Mouse (Mus musculus): ENCODE measurements at regions not wholly inside any gene's neighbourhood (a gene's known extent, or its start where the extent isn't known, plus 50 kb on each side); places are given as distances from the start of the nearest gene placed in this dataset.

DNA sequence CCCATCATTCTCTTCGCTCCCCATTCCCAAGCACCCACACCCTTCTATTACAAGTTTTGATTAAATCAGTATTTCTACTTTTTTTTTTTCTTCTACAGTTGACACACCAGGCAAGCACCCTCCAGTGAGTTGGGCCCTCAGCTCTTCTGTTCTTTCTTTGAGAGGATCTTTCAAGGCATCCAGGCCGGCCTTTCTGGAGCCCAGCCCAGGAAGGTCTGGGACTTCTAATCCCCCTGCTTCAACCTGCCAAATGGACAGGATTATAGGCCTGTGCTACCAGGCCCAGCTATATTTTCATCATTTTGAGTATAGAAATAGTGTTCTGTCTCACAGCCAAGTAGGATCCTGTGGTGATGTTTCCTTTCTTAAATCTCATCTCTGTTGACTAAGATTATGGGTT lies 94.0 kb upstream of the Nebl start:
- ChIA-PET CTCF (no interaction called here), POLR2A (no interaction called here)
- no peak for TF ChIP-seq CTCF (IDR thresholded peaks at IDR 0.05)

GRCm38 (mm10) chr2:17824176-17824575 lies 92.9 kb upstream of the Nebl start:
- DNase-seq (ENCODE audit: low read depth, low spot score) (no peak), ATAC-seq (no peak)
- H3K27me3 ChIP-seq, result no peaks in the 10 kb centered on the region
- TF ChIP-seq CTCF (IDR thresholded peaks at IDR 0.05), result no peak
- in situ Hi-C loops (cut with MboI; ENCODE audit: low pct_unique_long_range_greater_than_20kb), result no loop called here
- ChIA-PET CTCF (no interaction called here), POLR2A (no interaction called here)

More for the DNA sequence above, 94.0 kb upstream of the Nebl start:
- in situ Hi-C loops (cut with MboI; ENCODE audit: low pct_unique_long_range_greater_than_20kb), result no loop called here
- no peak for ATAC-seq
- no peak for DNase-seq (ENCODE audit: low read depth, low spot score)
- H3K27me3 ChIP-seq, result no peaks in the 10 kb centered on the region

DNA sequence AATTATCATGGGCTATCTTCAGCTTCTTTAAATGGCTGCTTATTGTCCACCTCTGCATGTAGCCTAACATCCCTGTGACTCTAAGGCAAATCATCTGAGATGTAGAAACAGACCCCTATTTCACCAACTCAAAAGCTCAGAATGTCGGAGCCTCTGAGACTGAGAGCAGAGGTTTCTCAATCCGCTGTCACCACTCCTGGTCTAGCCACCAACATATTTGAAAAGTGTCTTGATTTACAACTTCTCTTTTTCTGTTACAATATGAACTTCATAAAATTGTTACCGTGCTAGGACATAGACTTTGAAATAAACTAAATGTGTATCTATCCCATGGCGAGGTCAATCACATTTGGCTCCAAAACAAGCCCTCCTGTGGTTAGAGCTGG lies 91.3 kb upstream of the Nebl start:
- ChIA-PET POLR2A (no interaction called here), CTCF (interaction anchor here (1.0 kb wide), 1 partner anchor 17 kb away, joined by 3 read pairs; no protein-coding TSS in a partner anchor)
- no peak for TF ChIP-seq CTCF (IDR thresholded peaks at IDR 0.05)
- in situ Hi-C loops (cut with MboI; ENCODE audit: low pct_unique_long_range_greater_than_20kb), result no loop called here
- DNase-seq (ENCODE audit: low read depth, low spot score) (no peak), ATAC-seq (no peak)
- H3K27me3 ChIP-seq, result no peaks in the 10 kb centered on the region

DNA sequence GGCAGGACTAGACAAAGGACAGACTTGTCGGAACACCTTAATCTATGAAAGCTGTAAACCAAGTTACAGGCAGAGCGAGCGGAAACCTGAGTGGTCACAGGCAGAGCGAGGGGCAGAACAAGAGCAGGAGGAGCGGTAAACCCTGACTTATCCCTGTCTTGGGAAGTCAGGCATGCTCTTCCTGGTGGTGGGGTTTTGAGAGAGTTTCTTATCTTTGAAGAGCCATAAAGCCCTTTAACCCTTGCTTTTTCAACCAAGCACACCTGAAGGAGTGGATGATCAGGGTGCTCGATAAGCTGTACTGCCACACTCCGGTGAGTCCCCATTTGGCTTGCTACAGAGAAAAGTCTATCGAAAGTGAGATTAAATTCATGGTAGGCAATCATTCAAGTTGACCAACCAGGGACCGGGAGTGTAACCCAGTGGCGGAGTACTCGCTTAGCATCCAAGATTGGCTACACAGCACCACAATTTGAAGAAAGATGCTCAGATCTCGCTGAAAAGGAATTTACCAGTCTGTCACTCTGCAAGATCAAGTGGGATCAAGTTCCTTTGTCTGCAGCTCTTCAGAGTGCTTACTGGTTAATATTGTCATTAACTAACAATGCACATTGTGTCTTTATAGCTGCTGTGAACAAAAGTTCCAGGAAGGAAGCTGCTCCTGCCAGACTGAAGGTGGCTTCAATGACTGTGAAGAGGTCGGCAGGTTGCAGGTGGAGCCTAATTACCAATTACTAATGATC lies 90.8 kb upstream of the Nebl start:
- DNase-seq (ENCODE audit: low read depth, low spot score) (no peak), ATAC-seq (no peak)
- POLR2A ChIA-PET, result no interaction called here
- no peak for TF ChIP-seq CTCF (IDR thresholded peaks at IDR 0.05)
- H3K27me3 ChIP-seq, result no peaks in the 10 kb centered on the region
- CTCF ChIA-PET, result interaction anchor here (1.0 kb wide), 1 partner anchor 17 kb away, joined by 3 read pairs; no protein-coding TSS in a partner anchor
- in situ Hi-C loops (cut with MboI; ENCODE audit: low pct_unique_long_range_greater_than_20kb), result no loop called here

- ChIA-PET POLR2A (interaction anchor here (0.8 kb wide), 1 partner anchor 14 kb away, joined by 3 read pairs; no protein-coding TSS in a partner anchor), CTCF (interaction anchor here (1.0 to 1.4 kb wide), 2 partner anchors 26 to 98 kb away, joined by 3 read pairs; no protein-coding TSS in a partner anchor)
- ATAC-seq (no peak), DNase-seq (ENCODE audit: low read depth, low spot score) (no peak)
- no peaks in the 10 kb centered on the region for H3K27me3 ChIP-seq
- no peak for TF ChIP-seq CTCF (IDR thresholded peaks at IDR 0.05)
- in situ Hi-C loops (cut with MboI; ENCODE audit: low pct_unique_long_range_greater_than_20kb), result no loop called here
These were observed 80.8 kb upstream of the Nebl start for GRCm38 (mm10) chr2:17811943-17812670.

Data from Patski (cell line).